Mouse (Mus musculus) induced T-regulatory cell, adult 2 months (primary cell): Measurements from ENCODE around the gene Trf.
"Not testable (repeated sequence)": the region's sequence is repeated elsewhere in the genome, so short reads cannot be mapped to it uniquely, and the experiment has no call there.

Experiments
- DNase-seq: peaks from one replicate; pipeline ENCODE4 v3.0.0-alpha.2; 2012; ENCODE audit warnings: low read depth

Gene Trf

GRCm38 (mm10) chr9:103224721-103225120 lies 5.5 kb downstream of the Trf start:
- DNase-seq = no peak

- no peak for DNase-seq
Observed at GRCm38 (mm10) chr9:103214281-103214680, 16.0 kb downstream of the Trf start.

GRCm38 (mm10) chr9:103213631-103214030 lies 16.6 kb downstream of the Trf start:
- no peak for DNase-seq

GRCm38 (mm10) chr9:103212654-103213420 lies 17.4 kb downstream of the Trf start:
- peak; percentile 56 for DNase-seq

GRCm38 (mm10) chr9:103208802-103209423 lies 21.3 kb downstream of the Trf start:
- no peak for DNase-seq

GRCm38 (mm10) chr9:103207846-103208245 lies 22.4 kb downstream of the Trf start:
- DNase-seq = peak; percentile 93

- DNase-seq = no peak
Observed at GRCm38 (mm10) chr9:103205786-103206185, 24.5 kb downstream of the Trf start.

- DNase-seq = peak; percentile 95
Observed at GRCm38 (mm10) chr9:103201561-103202260, 28.5 kb downstream of the Trf start, which contains the start of gene Srprb. TSS of gene Srprb (minus strand) at chr9:103202137.

GRCm38 (mm10) chr9:103188416-103188815 lies 41.8 kb downstream of the Trf start:
- no peak for DNase-seq

- DNase-seq = no peak
Observed at GRCm38 (mm10) chr9:103186747-103187146, 43.5 kb downstream of the Trf start.

- DNase-seq = no peak
Observed at GRCm38 (mm10) chr9:103185946-103186345, 44.3 kb downstream of the Trf start.

- DNase-seq = no peak
Observed at GRCm38 (mm10) chr9:103184855-103185254, 45.4 kb downstream of the Trf start.

- DNase-seq = no peak
Observed at GRCm38 (mm10) chr9:103181886-103182285, 48.4 kb downstream of the Trf start.

- DNase-seq = peak; percentile 81
Observed at GRCm38 (mm10) chr9:103180807-103181565, 49.3 kb downstream of the Trf start.

GRCm38 (mm10) chr9:103180303-103180702 lies 49.9 kb downstream of the Trf start:
- DNase-seq = no peak

GRCm38 (mm10) chr9:103175692-103176091 lies 54.6 kb downstream of the Trf start:
- no peak for DNase-seq

- DNase-seq = peak; percentile 16
Observed at GRCm38 (mm10) chr9:103174771-103175519, 55.3 kb downstream of the Trf start.

- DNase-seq = no peak
Observed at GRCm38 (mm10) chr9:103168771-103169170, 61.5 kb downstream of the Trf start.

- DNase-seq = no peak
Observed at GRCm38 (mm10) chr9:103168046-103168445, 62.2 kb downstream of the Trf start.

- DNase-seq = no peak
Observed at GRCm38 (mm10) chr9:103163806-103164205, 66.4 kb downstream of the Trf start.

GRCm38 (mm10) chr9:103155158-103155557 lies 75.1 kb downstream of the Trf start:
- DNase-seq = not testable (repeated sequence)
